Mouse (Mus musculus) pancreas, adult 10 weeks (tissue): ENCODE measurements around the gene Rabggtb. TPM values are rescaled to one million over a fixed set of nuclear protein-coding genes. Genes with fewer than 3 reads are reported as not detected.

Experiments
- polyA plus RNA-seq: library from polyadenylated mRNA; stranded (reverse); fragments of 350-450 nt; fragmentation: Illumina TruSeq; extraction: RNeasy Lipid Tissue Mini Kit (QIAGEN cat#74804); gene quantifications from one replicate; pipeline ENCODE4 v1.2.3, GENCODE M21; 2015; ENCODE audit warnings: low read depth, low replicate concordance; ENCODE audit not compliant: insufficient read depth

Gene Rabggtb
- polyA plus RNA-seq: 27.1 TPM

DNA sequence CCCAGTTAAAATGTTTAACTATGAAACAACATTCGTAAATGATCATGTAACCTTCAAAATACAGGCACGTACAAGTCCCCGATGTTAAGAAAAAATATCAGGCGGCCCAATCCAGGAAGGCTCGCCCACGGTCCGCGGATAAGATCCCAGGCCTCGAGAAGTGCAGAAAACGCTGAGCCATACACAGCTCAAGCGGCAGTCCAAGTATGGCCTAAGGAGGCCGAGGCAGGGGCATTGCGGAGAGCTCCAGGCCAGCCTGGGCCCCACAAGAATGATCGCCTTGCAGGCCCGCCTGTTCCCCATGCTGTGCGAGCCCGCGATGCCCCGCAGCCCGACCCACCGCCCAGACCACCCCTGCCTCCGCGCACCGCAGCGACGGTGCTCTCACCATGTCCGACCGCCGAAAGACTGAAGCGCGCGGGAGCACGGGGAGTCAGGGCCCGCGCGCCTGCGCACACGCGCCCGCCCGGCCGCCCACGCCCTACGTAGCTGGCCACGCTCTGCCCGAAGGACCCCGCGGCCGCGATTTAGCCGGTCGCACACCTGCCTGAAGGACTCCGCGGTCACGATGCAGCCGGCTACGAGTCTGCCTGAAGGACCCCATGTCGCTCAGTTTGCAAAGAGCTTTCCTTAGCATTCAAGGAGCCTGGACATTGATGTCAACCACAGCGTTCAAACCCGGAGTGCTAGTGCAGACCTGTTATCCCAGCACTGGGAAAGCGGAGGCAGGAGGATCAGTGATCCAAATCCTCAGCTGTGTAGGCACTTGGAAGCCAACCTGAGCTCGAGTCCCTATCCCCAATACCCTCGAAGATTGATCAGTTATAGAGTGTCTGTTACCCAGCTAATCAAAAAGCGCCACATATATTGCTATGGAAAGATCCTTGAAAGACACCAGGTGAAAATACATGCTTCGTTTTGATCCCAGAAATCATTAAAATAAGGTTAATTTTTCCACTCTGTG is at the start of gene Rabggtb:
Gene Rabggtb (minus strand): TSS at position 464 of the 964 bp plus-strand sequence.

DNA sequence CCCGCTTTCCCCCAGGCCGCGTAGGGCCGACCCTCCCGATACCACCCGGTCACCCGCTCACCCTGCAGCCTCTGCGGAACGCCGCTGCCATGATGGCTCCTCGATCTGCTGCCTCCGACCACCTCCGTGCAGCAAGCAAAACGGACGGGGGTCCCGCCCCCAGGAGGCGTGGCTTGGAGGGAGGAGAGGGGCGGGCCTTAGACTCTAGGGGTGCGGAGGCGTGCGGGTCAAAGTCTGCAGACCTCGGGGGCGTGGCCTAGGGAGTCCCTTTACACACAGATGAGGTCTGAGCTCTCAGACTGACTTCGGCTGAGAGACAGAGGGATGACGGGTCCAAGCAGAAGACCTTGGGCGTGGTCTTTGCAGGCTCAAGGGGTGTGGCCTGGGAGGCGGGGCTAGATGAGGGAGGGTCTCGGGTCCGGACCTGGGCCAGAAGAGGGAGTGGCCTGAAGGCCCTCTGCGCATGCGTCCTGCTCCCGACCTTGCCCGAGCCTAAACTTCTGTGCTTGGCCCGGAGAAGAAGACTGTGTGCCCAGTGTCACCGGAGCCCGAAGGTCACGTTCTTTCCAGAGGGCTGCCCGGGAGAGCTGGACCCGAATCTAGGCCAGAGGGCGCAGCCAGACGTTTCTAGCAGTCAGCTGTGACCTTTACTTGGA is 31.7 kb upstream of the Rabggtb start, which contains the start of gene Acadm:
Gene Acadm (minus strand): TSS at position 298 of the 656 bp plus-strand sequence.

DNA sequence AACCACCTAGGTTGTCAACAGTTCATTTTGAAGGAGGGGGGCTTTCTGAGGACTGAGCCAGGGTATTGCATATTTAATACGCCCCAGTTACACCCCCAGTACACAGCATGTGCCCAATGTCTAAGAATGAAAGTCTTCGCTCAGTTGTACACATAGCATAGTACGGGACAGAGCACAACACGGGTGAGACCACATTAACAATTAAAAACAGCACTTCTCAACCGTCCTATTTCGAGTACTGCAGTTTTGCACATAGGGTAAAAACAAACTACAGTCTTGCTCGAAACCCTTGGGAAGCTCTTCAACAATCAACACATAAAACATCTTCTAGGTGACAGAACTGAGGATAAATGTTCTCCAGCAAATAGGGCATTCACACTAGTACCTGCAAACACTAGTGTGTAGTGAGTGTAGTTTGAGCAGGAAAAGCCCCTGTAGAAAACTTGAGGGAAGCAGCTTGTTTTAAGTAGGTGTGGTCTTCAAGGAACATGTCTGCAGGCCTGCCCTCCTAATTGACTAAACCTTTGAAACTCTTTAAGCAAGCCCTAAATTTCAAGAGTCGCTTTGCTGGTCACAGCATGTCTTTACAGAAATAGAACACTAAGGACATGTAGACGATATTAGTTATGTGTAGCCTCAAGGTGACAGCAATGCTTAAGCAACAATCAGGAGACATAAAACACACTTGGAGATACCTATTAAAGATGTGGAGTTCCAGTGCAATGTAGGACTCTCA is 6.5 kb downstream of the Rabggtb start, which contains the start of gene Msh4:
Gene Msh4 (minus strand): TSS at position 3 of the 736 bp plus-strand sequence.

Other genes with a start within 250 kb of the Rabggtb start
- 1.3 TPM for gene St6galnac3, start 187.8 kb downstream of the Rabggtb start, polyA plus RNA-seq
- gene Asb17, start 68.8 kb downstream of the Rabggtb start, polyA plus RNA-seq: not detected
- gene Msh4, start 6.9 kb downstream of the Rabggtb start, polyA plus RNA-seq: not detected
- 19.4 TPM for gene Acadm, start 31.6 kb upstream of the Rabggtb start, polyA plus RNA-seq
- gene Slc44a5, start 60.4 kb upstream of the Rabggtb start, polyA plus RNA-seq: not detected